Mouse (Mus musculus): Measurements from ENCODE around the gene Tm4sf19. TPM values are rescaled to one million over a fixed set of nuclear protein-coding genes. Genes with fewer than 3 reads are reported as not detected.
"Not testable (repeated sequence)": the region's sequence is repeated elsewhere in the genome, so short reads cannot be mapped to it uniquely, and the experiment has no call there.

Gene Tm4sf19
- polyA plus RNA-seq, 1 experiment from 2014 or later = not detected

DNA sequence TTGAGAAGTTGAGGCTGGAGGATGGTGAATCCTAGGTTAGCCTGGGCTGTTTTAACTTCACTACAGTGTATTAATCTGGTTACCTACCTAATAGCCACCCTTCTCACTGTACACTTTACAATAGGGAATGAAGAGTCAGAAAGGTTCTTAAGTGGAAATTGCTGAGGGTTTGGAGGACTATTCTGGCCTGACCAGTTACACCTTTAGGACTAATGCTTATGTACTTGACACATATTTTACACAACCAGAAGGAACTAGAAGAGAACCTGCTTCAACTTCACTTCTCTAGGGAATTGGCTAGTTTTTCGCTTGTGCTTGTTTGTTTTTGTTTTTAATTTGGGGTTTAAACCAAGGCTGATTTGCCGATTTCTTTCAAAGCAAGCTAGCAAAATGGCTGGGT lies 32.8 kb downstream of the Tm4sf19 start:
- DNase-seq (ENCODE audit: low spot score) (no peak), ATAC-seq (ENCODE audit: insufficient number of reproducible peaks, low FRiP score, low TSS enrichment, low read depth) (no peak)
- H3K27me3 ChIP-seq (ENCODE audit: control insufficient read depth, insufficient read depth, low read length) = no peaks in the 10 kb centered on the region
- no peak overlapping the region for H3K4me2 ChIP-seq (ENCODE audit: low read depth, severe bottlenecking)
- H3K9ac ChIP-seq (ENCODE audit: low read length) = no peak overlapping the region
- H3K4me3 ChIP-seq (ENCODE audit: low read depth, low read length) = no peak overlapping the region
- no peaks in the 10 kb centered on the region for H3K9me3 ChIP-seq (ENCODE audit: control insufficient read depth, low read length)
- no peaks in the 10 kb centered on the region for H3K36me3 ChIP-seq (ENCODE audit: control insufficient read depth, insufficient read depth, low read length)
- 0 out of 2 replicates have a peak, but pooled peaks cover 3% of the 10 kb centered on the region for H3K4me1 ChIP-seq (ENCODE audit: control insufficient read depth, insufficient read depth, low read length)
- no peak overlapping the region for H3K27ac ChIP-seq (replicated peaks; ENCODE audit: low read depth, low read length)
- WGBS = 84% methylated on average over 2 of the region's 2 CpGs

DNA sequence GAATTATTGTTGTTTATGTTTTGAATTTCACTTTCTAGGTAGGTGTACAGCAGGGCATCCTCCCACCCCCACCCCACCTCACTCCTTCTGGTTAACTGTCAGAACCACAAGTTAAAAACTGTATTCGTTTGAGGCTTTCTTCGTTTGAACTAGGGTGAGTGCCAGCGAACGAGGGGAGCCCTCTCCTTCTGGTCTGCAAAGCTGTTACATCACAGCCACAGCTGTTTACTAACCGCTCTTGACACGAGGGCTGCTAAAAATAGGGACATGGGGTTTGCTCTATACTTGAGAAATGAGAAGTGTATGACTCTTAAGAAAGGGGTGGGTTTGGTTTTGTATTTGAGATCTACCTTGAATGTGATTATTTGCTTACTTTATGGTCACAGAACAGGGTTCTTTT lies 33.8 kb downstream of the Tm4sf19 start:
- WGBS = 66% methylated on average over 6 of the region's 6 CpGs
- no peak overlapping the region for H3K27ac ChIP-seq (replicated peaks; ENCODE audit: low read depth, low read length)
- H3K4me3 ChIP-seq (ENCODE audit: low read depth, low read length) = no peak overlapping the region
- DNase-seq (ENCODE audit: low spot score) = no peak
- H3K27me3 ChIP-seq (ENCODE audit: control insufficient read depth, insufficient read depth, low read length) = no peaks in the 10 kb centered on the region
- no peaks in the 10 kb centered on the region for H3K36me3 ChIP-seq (ENCODE audit: control insufficient read depth, insufficient read depth, low read length)
- no peak for ATAC-seq (ENCODE audit: insufficient number of reproducible peaks, low FRiP score, low TSS enrichment, low read depth)
- H3K4me1 ChIP-seq (ENCODE audit: control insufficient read depth, insufficient read depth, low read length) = 0 out of 2 replicates have a peak, but pooled peaks cover 3% of the 10 kb centered on the region
- no peak overlapping the region for H3K9ac ChIP-seq (ENCODE audit: low read length)
- H3K4me2 ChIP-seq (ENCODE audit: low read depth, severe bottlenecking) = no peak overlapping the region
- H3K9me3 ChIP-seq (ENCODE audit: control insufficient read depth, low read length) = no peaks in the 10 kb centered on the region

DNA sequence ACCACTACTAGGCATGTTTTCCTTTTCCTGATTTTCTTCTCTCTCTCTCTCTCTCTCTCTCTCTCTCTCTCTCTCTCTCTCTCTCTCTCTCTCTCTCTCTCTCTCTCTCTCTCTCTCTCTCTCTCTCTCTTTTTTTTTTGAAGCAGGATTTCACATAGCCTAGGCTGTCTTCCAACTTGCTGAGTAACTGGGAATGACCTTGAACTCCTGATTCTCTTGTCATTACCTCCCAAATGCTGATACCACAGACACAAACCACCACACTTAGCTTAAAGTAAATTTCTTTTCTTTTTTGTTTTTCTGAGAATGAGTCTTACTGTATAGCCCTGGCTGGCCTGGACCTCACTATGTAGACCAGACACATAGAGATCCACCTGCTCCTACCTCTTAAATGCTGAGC lies 34.4 kb downstream of the Tm4sf19 start:
- Histone ChIP-seq H3K27ac (replicated peaks; ENCODE audit: low read depth, low read length) (no peak overlapping the region), H3K36me3 (ENCODE audit: control insufficient read depth, insufficient read depth, low read length) (no peaks in the 10 kb centered on the region), H3K27me3 (ENCODE audit: control insufficient read depth, insufficient read depth, low read length) (no peaks in the 10 kb centered on the region), H3K9ac (ENCODE audit: low read length) (no peak overlapping the region), H3K4me2 (ENCODE audit: low read depth, severe bottlenecking) (no peak overlapping the region), H3K4me3 (ENCODE audit: low read depth, low read length) (no peak overlapping the region), H3K9me3 (ENCODE audit: control insufficient read depth, low read length) (no peaks in the 10 kb centered on the region), H3K4me1 (ENCODE audit: control insufficient read depth, insufficient read depth, low read length) (0 out of 2 replicates have a peak, but pooled peaks cover 3% of the 10 kb centered on the region)
- no peak for ATAC-seq (ENCODE audit: insufficient number of reproducible peaks, low FRiP score, low TSS enrichment, low read depth)
- DNase-seq (ENCODE audit: low spot score) = no peak

DNA sequence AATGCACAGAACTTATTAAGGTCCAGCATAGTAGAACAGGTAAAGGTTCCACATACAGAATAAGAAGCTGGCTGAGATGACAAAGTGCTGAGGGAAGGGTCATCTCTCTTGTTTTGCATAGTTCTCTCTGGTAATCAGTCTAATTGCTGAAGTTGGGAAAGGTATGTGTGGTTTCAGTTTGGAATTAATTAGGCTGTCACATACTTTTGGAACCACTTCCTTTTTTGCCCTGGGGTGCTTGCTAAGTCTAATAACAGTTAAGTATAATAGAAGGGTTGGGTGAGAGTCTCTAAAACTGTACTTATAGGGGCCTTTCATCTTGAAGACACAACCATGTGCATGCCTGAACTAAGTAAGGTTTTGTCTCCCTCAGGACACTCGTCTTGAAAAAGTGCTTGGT lies 36.4 kb downstream of the Tm4sf19 start:
- ATAC-seq (ENCODE audit: insufficient number of reproducible peaks, low FRiP score, low TSS enrichment, low read depth) = no peak
- Histone ChIP-seq H3K4me3 (ENCODE audit: low read depth, low read length) (no peak overlapping the region), H3K9ac (ENCODE audit: low read length) (no peak overlapping the region), H3K4me2 (ENCODE audit: low read depth, severe bottlenecking) (no peak overlapping the region), H3K27me3 (ENCODE audit: control insufficient read depth, insufficient read depth, low read length) (no peaks in the 10 kb centered on the region), H3K27ac (replicated peaks; ENCODE audit: low read depth, low read length) (no peak overlapping the region), H3K36me3 (ENCODE audit: control insufficient read depth, insufficient read depth, low read length) (no peaks in the 10 kb centered on the region), H3K9me3 (ENCODE audit: control insufficient read depth, low read length) (no peaks in the 10 kb centered on the region), H3K4me1 (ENCODE audit: control insufficient read depth, insufficient read depth, low read length) (no peaks in the 10 kb centered on the region)
- 51% methylated on average over 1 of the region's 1 CpGs for WGBS
- no peak for DNase-seq (ENCODE audit: low spot score)

DNA sequence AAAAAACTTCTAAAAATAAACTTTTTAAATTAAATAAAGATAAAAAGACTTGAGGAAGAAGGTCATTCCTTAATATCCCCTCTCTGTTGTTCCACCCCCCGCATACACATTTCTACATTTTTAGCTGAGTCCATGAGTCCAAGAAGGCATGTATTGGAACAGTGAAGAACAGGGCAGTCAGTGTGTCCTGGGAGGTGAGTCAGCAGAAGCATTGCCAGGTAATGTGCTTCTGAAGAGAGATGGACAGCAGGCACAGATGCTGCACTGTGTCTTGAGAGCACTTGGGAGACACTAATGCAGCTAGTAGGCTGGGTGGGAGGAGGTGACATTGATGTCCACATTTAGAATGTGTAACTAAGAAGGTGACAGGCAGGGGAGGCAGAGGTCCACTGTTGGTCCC lies 37.0 kb downstream of the Tm4sf19 start:
- Histone ChIP-seq H3K4me1 (ENCODE audit: control insufficient read depth, insufficient read depth, low read length) (no peaks in the 10 kb centered on the region), H3K4me3 (ENCODE audit: low read depth, low read length) (no peak overlapping the region), H3K36me3 (ENCODE audit: control insufficient read depth, insufficient read depth, low read length) (no peaks in the 10 kb centered on the region), H3K4me2 (ENCODE audit: low read depth, severe bottlenecking) (no peak overlapping the region), H3K9me3 (ENCODE audit: control insufficient read depth, low read length) (no peaks in the 10 kb centered on the region), H3K27me3 (ENCODE audit: control insufficient read depth, insufficient read depth, low read length) (no peaks in the 10 kb centered on the region), H3K9ac (ENCODE audit: low read length) (no peak overlapping the region), H3K27ac (replicated peaks; ENCODE audit: low read depth, low read length) (no peak overlapping the region)
- 97% methylated on average over 1 of the region's 1 CpGs for WGBS
- ATAC-seq (ENCODE audit: insufficient number of reproducible peaks, low FRiP score, low TSS enrichment, low read depth) (no peak), DNase-seq (ENCODE audit: low spot score) (no peak)

DNA sequence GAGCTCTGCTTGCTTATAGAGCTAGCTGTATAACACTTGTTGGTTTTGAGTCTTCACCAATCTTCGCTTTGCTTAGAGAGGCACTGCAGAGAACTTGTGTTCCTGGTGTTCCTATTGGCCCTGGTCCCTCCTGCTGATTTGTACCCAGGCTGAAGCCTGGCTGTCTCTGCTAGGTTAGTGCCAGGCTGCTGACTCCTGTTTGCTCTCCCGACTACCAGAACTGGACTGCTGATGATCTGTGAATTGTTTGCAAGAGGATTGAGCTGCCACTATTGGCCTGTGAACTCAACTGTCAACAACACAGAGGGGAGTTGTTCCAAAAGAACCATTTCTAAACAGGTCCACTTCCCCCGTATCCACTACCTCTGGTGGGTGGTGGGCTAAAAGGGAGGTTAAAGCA lies 41.1 kb downstream of the Tm4sf19 start:
- ATAC-seq (ENCODE audit: insufficient number of reproducible peaks, low FRiP score, low TSS enrichment, low read depth) (no peak), DNase-seq (ENCODE audit: low spot score) (no peak)
- peaks cover 2% of the 10 kb centered on the region; the same call in 1 of the 2 replicates for H3K36me3 ChIP-seq (ENCODE audit: control insufficient read depth, insufficient read depth, low read length)
- 97% methylated on average over 3 of the region's 3 CpGs for WGBS
- H3K9ac ChIP-seq (ENCODE audit: low read length) = no peak overlapping the region
- H3K9me3 ChIP-seq (ENCODE audit: control insufficient read depth, low read length) = no peaks in the 10 kb centered on the region
- H3K4me1 ChIP-seq (ENCODE audit: control insufficient read depth, insufficient read depth, low read length) = no peaks in the 10 kb centered on the region
- H3K4me3 ChIP-seq (ENCODE audit: low read depth, low read length) = no peak overlapping the region
- H3K27ac ChIP-seq (replicated peaks; ENCODE audit: low read depth, low read length) = no peak overlapping the region
- H3K4me2 ChIP-seq (ENCODE audit: low read depth, severe bottlenecking) = no peak overlapping the region
- H3K27me3 ChIP-seq (ENCODE audit: control insufficient read depth, insufficient read depth, low read length) = no peaks in the 10 kb centered on the region

DNA sequence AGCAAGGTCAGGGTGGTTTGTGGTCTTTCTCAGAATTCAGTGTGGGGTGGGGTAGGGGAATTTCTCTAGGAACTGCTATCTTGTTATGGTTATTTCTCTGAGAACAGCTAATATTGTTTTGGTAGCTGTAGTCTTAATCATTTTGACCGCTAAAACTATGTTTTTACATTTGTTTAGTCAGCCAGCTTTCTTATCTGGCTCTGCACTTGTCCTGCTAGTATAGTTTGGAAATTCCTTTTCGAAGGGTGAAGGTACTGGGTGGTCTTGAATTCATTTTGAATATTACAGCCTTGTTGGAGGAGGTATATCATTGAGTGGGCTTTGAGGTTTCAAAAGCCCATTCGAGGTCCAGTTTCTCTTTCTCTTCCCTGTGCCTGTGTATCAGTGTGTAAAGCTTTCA lies 44.3 kb downstream of the Tm4sf19 start:
- not testable (repeated sequence) for H3K4me2 ChIP-seq (ENCODE audit: low read depth, severe bottlenecking); H3K27me3 ChIP-seq (ENCODE audit: control insufficient read depth, insufficient read depth, low read length); H3K36me3 ChIP-seq (ENCODE audit: control insufficient read depth, insufficient read depth, low read length); H3K4me1 ChIP-seq (ENCODE audit: control insufficient read depth, insufficient read depth, low read length); H3K4me3 ChIP-seq (ENCODE audit: low read depth, low read length); ATAC-seq (ENCODE audit: insufficient number of reproducible peaks, low FRiP score, low TSS enrichment, low read depth); H3K9ac ChIP-seq (ENCODE audit: low read length); H3K9me3 ChIP-seq (ENCODE audit: control insufficient read depth, low read length); H3K27ac ChIP-seq (replicated peaks; ENCODE audit: low read depth, low read length); DNase-seq (ENCODE audit: low spot score)
- WGBS = 87% methylated on average over 3 of the region's 3 CpGs

DNA sequence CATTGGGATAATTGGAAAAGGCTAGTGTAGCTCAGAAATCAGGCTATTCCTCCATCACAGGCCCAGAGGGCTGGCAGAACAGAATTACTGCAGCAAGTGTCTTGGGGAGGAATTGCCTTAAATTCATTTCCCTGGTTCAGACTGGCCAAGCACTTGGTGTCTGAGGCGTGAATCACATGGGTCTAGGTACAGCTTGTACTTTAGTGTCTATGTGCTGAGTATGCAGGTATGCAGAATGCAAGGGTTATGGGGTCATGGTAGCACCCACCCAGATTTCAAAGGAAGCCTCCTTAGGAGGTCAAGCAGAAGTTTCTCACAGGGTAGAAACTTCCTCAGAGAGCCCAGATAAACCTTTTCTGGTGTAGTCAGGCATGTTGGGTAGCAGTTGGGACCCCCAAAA lies 45.3 kb downstream of the Tm4sf19 start:
- WGBS = 96% methylated on average over 1 of the region's 1 CpGs
- no peak overlapping the region for H3K4me3 ChIP-seq (ENCODE audit: low read depth, low read length)
- no peak overlapping the region for H3K4me2 ChIP-seq (ENCODE audit: low read depth, severe bottlenecking)
- no peak for DNase-seq (ENCODE audit: low spot score)
- H3K27me3 ChIP-seq (ENCODE audit: control insufficient read depth, insufficient read depth, low read length) = no peaks in the 10 kb centered on the region
- H3K36me3 ChIP-seq (ENCODE audit: control insufficient read depth, insufficient read depth, low read length) = peaks cover 2% of the 10 kb centered on the region; the same call in 1 of the 2 replicates
- ATAC-seq (ENCODE audit: insufficient number of reproducible peaks, low FRiP score, low TSS enrichment, low read depth) = no peak
- H3K9me3 ChIP-seq (ENCODE audit: control insufficient read depth, low read length) = no peaks in the 10 kb centered on the region
- no peak overlapping the region for H3K9ac ChIP-seq (ENCODE audit: low read length)
- no peaks in the 10 kb centered on the region for H3K4me1 ChIP-seq (ENCODE audit: control insufficient read depth, insufficient read depth, low read length)
- H3K27ac ChIP-seq (replicated peaks; ENCODE audit: low read depth, low read length) = no peak overlapping the region

DNA sequence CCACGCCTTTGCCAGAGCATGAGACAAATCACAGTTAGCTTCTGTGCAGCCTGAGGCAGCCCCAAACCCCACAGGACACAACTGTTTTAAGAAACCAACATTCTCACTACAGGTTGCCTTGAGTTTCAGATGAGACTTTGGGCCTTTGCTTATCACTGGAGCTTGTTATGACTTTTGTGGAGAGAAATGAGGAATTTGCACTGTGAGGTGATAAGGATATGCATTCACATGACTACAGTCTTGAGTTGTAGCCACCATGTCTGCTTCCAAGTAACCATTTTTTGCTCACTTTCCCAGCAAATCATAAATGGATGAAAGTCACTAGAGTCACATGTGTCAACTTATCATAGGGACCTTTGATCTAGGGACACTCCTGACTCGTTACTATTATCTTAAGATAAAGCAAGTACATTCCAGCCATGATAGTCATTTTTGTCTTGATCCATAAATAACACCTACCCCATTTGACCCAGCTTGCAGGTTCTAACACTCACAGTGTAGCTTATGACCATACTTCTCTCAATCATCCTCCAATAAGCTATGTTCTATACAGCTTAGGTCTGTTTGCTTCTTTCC lies 46.3 kb downstream of the Tm4sf19 start:
- Histone ChIP-seq H3K4me2 (ENCODE audit: low read depth, severe bottlenecking) (no peak overlapping the region), H3K27me3 (ENCODE audit: control insufficient read depth, insufficient read depth, low read length) (no peaks in the 10 kb centered on the region), H3K9me3 (ENCODE audit: control insufficient read depth, low read length) (no peaks in the 10 kb centered on the region), H3K27ac (replicated peaks; ENCODE audit: low read depth, low read length) (no peak overlapping the region), H3K9ac (ENCODE audit: low read length) (no peak overlapping the region), H3K36me3 (ENCODE audit: control insufficient read depth, insufficient read depth, low read length) (peaks cover 2% of the 10 kb centered on the region; the same call in 1 of the 2 replicates), H3K4me3 (ENCODE audit: low read depth, low read length) (no peak overlapping the region), H3K4me1 (ENCODE audit: control insufficient read depth, insufficient read depth, low read length) (no peaks in the 10 kb centered on the region)
- 81% methylated on average over 2 of the region's 2 CpGs for WGBS
- ATAC-seq (ENCODE audit: insufficient number of reproducible peaks, low FRiP score, low TSS enrichment, low read depth) = no peak
- no peak for DNase-seq (ENCODE audit: low spot score)

Measured in limb, embryonic 11.5 days (tissue).